Mouse (Mus musculus) retina, postnatal 7 days (tissue): Measurements from ENCODE around the gene 4933411K16Rik.

Experiments used
- DNase-seq: peaks from one replicate; pipeline ENCODE4 v3.0.0-alpha.2; 2012; ENCODE audit warnings: low read depth, low spot score

The 4933411K16Rik gene

GRCm38 (mm10) chr19:42035456-42036248, 16.4 kb upstream of the 4933411K16Rik start, which contains the start of gene Ankrd2:
TSS of gene Ankrd2 (plus strand) at chr19:42036000.
- DNase-seq: peak; percentile 75

GRCm38 (mm10) chr19:42036357-42036756, 15.7 kb upstream of the 4933411K16Rik start:
- no peak for DNase-seq

GRCm38 (mm10) chr19:42037167-42037702, 14.8 kb upstream of the 4933411K16Rik start:
- DNase-seq: no peak

GRCm38 (mm10) chr19:42038310-42038709, 13.7 kb upstream of the 4933411K16Rik start:
- DNase-seq: no peak

- DNase-seq: no peak
These were observed 8.1 kb upstream of the 4933411K16Rik start for GRCm38 (mm10) chr19:42043988-42044387.

- DNase-seq: peak; percentile 52
These were observed 6.6 kb upstream of the 4933411K16Rik start, which contains the start of gene Hoga1 for GRCm38 (mm10) chr19:42045269-42046102. TSS of gene Hoga1 (plus strand) at chr19:42045610.

- DNase-seq: no peak
These were observed 1.8 kb upstream of the 4933411K16Rik start for GRCm38 (mm10) chr19:42050251-42050650.

- no peak for DNase-seq
These were observed 697 bp upstream of the 4933411K16Rik start for GRCm38 (mm10) chr19:42051351-42051750.

- DNase-seq: no peak
These were observed 2.2 kb downstream of the 4933411K16Rik start for GRCm38 (mm10) chr19:42054255-42054654.

GRCm38 (mm10) chr19:42055881-42056280, 3.8 kb downstream of the 4933411K16Rik start:
- DNase-seq: no peak

GRCm38 (mm10) chr19:42056719-42057409, 4.8 kb downstream of the 4933411K16Rik start:
- no peak for DNase-seq

GRCm38 (mm10) chr19:42058426-42058825, 6.4 kb downstream of the 4933411K16Rik start:
- no peak for DNase-seq

- no peak for DNase-seq
These were observed 9.4 kb downstream of the 4933411K16Rik start for GRCm38 (mm10) chr19:42061443-42061842.

GRCm38 (mm10) chr19:42068441-42069240, 16.6 kb downstream of the 4933411K16Rik start:
- no peak for DNase-seq

- DNase-seq: no peak
These were observed 17.1 kb downstream of the 4933411K16Rik start for GRCm38 (mm10) chr19:42069241-42069525.

GRCm38 (mm10) chr19:42071221-42071620, 19.2 kb downstream of the 4933411K16Rik start:
- DNase-seq: no peak

GRCm38 (mm10) chr19:42071886-42072608, 20.0 kb downstream of the 4933411K16Rik start:
- DNase-seq: no peak

- DNase-seq: no peak
These were observed 20.8 kb downstream of the 4933411K16Rik start for GRCm38 (mm10) chr19:42072802-42073201.

GRCm38 (mm10) chr19:42075051-42075450, 23.0 kb downstream of the 4933411K16Rik start:
- DNase-seq: no peak

- DNase-seq: no peak
These were observed 23.9 kb downstream of the 4933411K16Rik start for GRCm38 (mm10) chr19:42075992-42076391.
